Mouse (Mus musculus) cerebellum, adult (tissue): ENCODE data around the gene Sae1.
"Not testable (repeated sequence)": the region's sequence is repeated elsewhere in the genome, so short reads cannot be mapped to it uniquely, and the experiment has no call there.

ENCODE experiments used
- ATAC-seq: cut with Nextera tagmentation; 2 replicates; pipeline ENCODE4 v1.9.2; 2017; ENCODE audit warnings: mild to moderate bottlenecking, moderate library complexity, mixed read lengths; ENCODE audit not compliant: insufficient number of reproducible peaks, low FRiP score, low TSS enrichment

Sae1 gene

GRCm38 (mm10) chr7:16311453-16312004 lies 76.1 kb downstream of the Sae1 start:
- no peak for ATAC-seq

- no peak for ATAC-seq
These were observed 76.8 kb downstream of the Sae1 start for GRCm38 (mm10) chr7:16310521-16311452.

GRCm38 (mm10) chr7:16310020-16310520 lies 77.5 kb downstream of the Sae1 start:
- ATAC-seq: peak; percentile 18

- 0 out of 2 replicates have a peak, but pooled peaks have one; percentile 9 for ATAC-seq
These were observed 78.1 kb downstream of the Sae1 start for GRCm38 (mm10) chr7:16309318-16310019.

GRCm38 (mm10) chr7:16308555-16309317 lies 78.9 kb downstream of the Sae1 start:
- no peak for ATAC-seq

GRCm38 (mm10) chr7:16308093-16308492 lies 79.5 kb downstream of the Sae1 start, which contains the start of gene Bbc3:
Bbc3 (plus strand) TSS chr7:16308393.
- not testable (repeated sequence) for ATAC-seq

GRCm38 (mm10) chr7:16307141-16307540 lies 80.5 kb downstream of the Sae1 start:
- ATAC-seq: not testable (repeated sequence)

- ATAC-seq: peak; percentile 90
These were observed 88.1 kb downstream of the Sae1 start for GRCm38 (mm10) chr7:16299419-16300035.

- no peak for ATAC-seq
These were observed 88.7 kb downstream of the Sae1 start for GRCm38 (mm10) chr7:16298927-16299326.

GRCm38 (mm10) chr7:16297616-16298015 lies 90.0 kb downstream of the Sae1 start:
- ATAC-seq: no peak

- 0 out of 2 replicates have a peak, but pooled peaks have one; percentile 16 for ATAC-seq
These were observed 90.7 kb downstream of the Sae1 start for GRCm38 (mm10) chr7:16296766-16297390.

- ATAC-seq: no peak
These were observed 91.5 kb downstream of the Sae1 start for GRCm38 (mm10) chr7:16296146-16296545.

- peak; percentile 64; the same call in 1 of the 2 replicates for ATAC-seq
These were observed 92.2 kb downstream of the Sae1 start for GRCm38 (mm10) chr7:16295321-16295900.

- ATAC-seq: peak; percentile 77
These were observed 92.8 kb downstream of the Sae1 start for GRCm38 (mm10) chr7:16294837-16295236.

GRCm38 (mm10) chr7:16294346-16294745 lies 93.3 kb downstream of the Sae1 start:
- ATAC-seq: no peak

GRCm38 (mm10) chr7:16287791-16288190 lies 99.8 kb downstream of the Sae1 start:
- ATAC-seq: no peak

GRCm38 (mm10) chr7:16287016-16287415 lies 100.6 kb downstream of the Sae1 start:
- no peak for ATAC-seq
